Mouse (Mus musculus) 416B (cell line): ENCODE measurements around the gene Ino80.
A peak's percentile ranks its signal among the peaks of the same experiment; 100 is the strongest.

Experiments
- DNase-seq: peaks from one replicate; pipeline ENCODE4 v3.0.0; 2011; ENCODE audit warnings: low read depth

Gene Ino80

DNA sequence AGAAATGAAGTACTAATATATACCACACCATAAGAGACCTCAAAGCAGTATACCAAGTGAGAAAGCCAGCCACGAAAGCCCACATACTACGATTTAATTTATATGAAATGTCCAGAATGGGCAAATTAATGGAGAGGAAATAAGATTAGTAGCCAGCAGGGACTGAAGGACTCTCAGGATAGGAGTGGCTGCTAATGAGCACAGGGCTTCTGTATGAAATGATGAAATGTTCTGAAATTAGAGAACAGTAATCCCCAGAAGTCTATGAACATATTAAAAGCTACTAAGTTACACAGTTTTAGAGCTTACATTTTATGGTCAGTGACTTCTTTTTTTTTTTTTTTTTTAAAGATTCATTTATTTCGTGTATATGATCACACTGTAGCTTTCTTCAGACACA, 22.9 kb downstream of the Ino80 start:
- no peak for DNase-seq

DNA sequence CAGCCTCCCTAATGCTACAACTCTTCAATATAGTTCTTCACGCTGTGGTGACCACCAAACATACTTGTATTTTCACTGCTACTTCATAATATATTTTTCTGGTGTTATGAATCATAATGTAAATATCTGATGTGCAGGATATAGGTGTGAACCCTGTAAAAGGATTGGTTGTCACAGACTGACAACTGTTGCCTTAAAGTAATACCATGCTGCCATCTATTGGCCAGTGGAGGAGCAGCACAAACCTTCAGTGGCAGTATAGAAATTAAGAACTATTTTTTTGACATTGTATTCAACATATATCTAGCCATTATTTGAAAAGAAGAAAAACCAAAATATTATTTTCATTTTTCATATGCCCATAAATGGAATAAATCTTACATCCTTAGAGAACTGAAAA, 40.5 kb downstream of the Ino80 start:
- DNase-seq, result peak; percentile 83

GRCm38 (mm10) chr2:119436467-119436866, 41.0 kb downstream of the Ino80 start:
- DNase-seq, result no peak

DNA sequence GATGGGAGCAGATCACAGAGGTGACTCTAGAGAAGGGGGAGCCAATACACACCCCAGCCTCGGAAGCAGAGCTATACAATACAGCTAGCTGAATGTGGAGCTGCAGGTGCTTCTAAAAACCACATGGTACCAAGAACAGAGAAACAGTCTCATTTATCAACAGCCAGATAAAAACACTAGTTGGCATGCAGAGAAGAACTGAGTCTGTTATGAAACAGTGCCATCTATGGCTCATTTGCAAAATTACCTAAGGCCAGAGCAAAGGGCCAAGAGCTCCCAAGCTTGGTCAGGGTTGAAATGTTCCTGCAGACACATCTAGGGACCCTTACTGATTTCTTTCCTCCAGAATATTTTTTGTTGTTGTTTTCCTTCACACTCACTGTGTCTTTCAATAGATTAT, 63.7 kb downstream of the Ino80 start:
- peak; percentile 74 for DNase-seq

GRCm38 (mm10) chr2:119411674-119412073, 65.8 kb downstream of the Ino80 start:
- DNase-seq, result no peak

- no peak for DNase-seq
Measured at GRCm38 (mm10) chr2:119411016-119411415, 66.5 kb downstream of the Ino80 start.

GRCm38 (mm10) chr2:119408733-119409132, 68.8 kb downstream of the Ino80 start:
- DNase-seq, result no peak

DNA sequence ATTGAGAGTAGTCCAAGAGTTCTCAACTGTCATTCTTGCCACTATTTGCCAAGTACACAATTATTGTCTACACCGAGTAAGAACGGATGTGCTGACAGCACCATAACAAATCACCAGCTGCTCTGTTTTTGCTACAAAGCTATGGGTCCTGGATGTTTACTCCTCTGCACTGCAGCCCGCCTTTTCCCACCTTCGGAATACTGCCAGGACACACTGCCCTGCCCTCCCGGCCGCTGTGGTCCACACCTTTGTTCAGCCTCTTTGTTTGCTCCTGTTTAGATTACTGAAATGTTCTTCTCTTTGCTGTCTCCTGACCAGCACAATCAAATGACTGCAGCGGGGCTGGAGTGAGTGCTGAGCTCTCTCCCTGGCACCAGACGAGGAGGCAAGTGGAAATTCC, 69.2 kb downstream of the Ino80 start:
- no peak for DNase-seq

- no peak for DNase-seq
Measured at GRCm38 (mm10) chr2:119399313-119399712, 78.2 kb downstream of the Ino80 start.

- DNase-seq, result no peak
Measured at GRCm38 (mm10) chr2:119398665-119399064, 78.8 kb downstream of the Ino80 start.

GRCm38 (mm10) chr2:119398252-119398651, 79.2 kb downstream of the Ino80 start:
- no peak for DNase-seq

DNA sequence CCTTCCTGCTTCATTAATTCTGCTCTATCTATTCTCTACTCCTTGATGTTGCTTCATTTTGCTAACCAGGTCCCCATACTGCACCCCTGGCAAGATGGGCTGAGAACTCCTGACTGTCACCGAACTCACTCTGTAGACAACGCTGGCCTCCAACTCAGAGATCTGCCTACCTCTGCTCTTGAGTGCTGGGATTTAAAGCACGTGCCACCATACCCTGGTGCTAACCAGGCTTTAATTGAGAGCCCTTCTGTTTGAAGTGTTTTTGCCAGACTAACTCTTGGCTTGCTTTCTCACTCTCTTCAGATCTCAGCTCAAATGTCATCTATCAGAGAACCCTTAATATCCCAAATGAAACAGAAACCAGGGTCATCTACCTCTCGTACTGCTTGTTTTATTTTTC, 87.5 kb downstream of the Ino80 start:
- no peak for DNase-seq

GRCm38 (mm10) chr2:119388266-119388665, 89.2 kb downstream of the Ino80 start:
- DNase-seq, result no peak

DNA sequence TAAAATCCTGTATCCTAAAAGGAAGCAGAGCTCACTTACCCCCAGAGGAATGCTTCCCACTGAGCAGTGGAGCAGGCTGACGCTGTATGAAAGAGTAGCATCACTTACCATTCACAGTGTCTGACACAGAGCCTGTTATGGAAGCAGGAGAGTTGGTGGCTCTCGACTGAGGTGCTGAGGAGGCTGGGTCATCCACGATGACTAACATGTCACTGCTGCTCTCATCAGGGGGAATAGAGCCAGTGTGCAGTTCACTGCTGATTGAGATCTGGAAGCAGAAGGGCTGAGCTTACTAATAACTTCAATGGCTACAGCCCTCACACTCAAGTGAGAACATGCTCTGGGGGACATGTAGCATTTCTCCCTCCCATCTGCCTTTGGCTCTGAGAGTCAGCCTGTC, 98.0 kb downstream of the Ino80 start:
- DNase-seq, result no peak

DNA sequence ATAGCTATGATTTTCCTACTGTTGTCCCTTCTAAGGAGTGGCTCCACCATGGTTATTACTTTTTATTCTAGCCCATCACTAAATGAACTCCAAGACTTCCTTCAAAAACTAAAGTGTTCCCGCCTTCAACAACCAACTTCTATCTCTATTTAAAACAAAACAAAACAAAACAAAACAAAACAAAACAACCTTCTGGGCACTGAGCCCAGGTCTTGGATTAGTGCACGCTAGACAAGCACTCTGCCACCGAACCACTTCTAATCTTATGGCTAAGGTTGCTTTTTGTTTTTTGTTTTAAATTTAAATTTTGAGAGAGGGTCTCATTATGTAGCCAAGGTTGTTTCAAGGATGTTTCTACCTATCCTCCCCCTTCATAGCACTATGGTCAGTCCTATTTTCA, 99.7 kb downstream of the Ino80 start:
- no peak for DNase-seq

- no peak for DNase-seq
Measured at GRCm38 (mm10) chr2:119377286-119377685, 100.2 kb downstream of the Ino80 start.

GRCm38 (mm10) chr2:119370116-119370515, 107.4 kb downstream of the Ino80 start:
- DNase-seq, result no peak

GRCm38 (mm10) chr2:119367346-119367745, 110.1 kb downstream of the Ino80 start:
- no peak for DNase-seq

GRCm38 (mm10) chr2:119364969-119365368, 112.5 kb downstream of the Ino80 start:
- no peak for DNase-seq

DNA sequence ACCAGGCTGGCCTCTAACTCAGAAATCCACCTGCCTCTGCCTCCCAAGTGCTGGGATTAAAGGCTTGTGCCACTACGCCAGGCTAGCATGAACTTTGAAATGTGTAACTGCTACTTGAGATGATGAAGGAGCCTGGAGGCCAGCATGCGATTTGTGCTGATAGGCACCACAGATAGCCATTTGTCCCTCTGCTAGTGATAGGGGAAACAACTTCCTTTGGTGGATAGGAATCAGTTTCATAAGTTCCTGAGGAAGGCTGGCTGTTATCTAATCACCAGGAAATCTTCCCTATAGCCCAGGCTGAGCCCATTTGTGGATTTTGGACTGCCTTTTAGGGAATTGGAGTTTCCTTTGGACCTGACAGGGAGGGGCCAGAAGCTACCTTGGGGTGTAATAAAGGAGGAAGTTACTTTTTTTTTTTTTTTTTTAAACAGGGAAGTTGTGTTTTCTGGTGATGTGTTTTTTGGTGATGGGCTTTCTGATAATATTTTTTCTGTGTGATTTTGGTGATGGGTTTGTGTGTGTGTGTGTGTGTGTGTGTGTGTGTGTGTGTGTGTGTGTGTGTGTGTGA, 117.7 kb downstream of the Ino80 start:
- peak; percentile 90 for DNase-seq

GRCm38 (mm10) chr2:119358249-119358648, 119.2 kb downstream of the Ino80 start:
- DNase-seq, result peak; percentile 90

DNA sequence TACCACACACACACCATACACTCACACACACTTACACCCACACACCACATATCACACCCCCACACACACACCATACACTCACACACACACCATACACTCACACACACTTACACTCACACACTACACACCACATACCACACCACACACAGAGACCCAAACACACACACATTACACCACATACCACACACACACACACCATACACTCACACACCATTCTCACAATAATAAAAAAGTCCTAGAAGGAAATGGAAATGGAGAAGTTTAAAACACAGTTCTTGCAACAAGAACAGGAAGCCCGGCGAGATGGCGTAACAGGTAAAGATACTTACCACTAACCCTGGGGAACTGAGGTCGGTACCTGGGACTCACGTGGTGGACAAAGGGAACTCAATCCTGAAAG, 120.7 kb downstream of the Ino80 start:
- peak; percentile 59 for DNase-seq

- no peak for DNase-seq
Measured at GRCm38 (mm10) chr2:119356310-119356709, 121.2 kb downstream of the Ino80 start.

- peak; percentile 38 for DNase-seq
Measured at GRCm38 (mm10) chr2:119355651-119356050, 121.8 kb downstream of the Ino80 start.

DNA sequence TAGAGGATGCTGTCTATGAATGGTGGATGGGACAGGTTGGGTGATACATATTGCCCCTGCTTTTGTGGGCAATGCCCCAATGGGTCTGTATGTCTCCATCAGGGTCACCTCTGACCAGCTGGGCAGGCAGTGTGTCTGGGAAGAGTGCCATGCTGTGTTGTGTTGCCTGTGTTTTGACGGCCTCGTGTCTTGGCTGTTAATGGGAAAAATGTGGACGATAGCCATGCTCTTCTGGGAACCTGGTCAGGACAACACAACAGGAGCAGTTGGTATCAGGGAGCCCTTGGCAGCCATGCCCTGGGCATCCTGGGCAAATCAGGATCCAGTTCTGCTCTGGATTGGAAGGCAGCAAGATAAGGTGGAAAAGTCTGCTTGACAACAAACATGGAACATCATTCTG, 122.4 kb downstream of the Ino80 start:
- DNase-seq, result no peak
